Mouse (Mus musculus) lung, adult 2 months (tissue): ENCODE results near the gene Epas1.

Experiments used
- CTCF ChIP-seq: fragments of 200-500 bp; IDR thresholded peaks from 2 replicates; pipeline ENCODE4 v1.5.1; 2011; ENCODE audit warnings: mild to moderate bottlenecking, low read length, control low read depth; ENCODE audit not compliant: insufficient read depth
- POLR2A ChIP-seq: fragments of 200-500 bp; IDR thresholded peaks from 2 replicates; pipeline ENCODE4 v1.6.1; 2011; ENCODE audit warnings: low read depth, mild to moderate bottlenecking, control low read depth, low read length, borderline replicate concordance; ENCODE audit errors: extremely low read depth

DNA sequence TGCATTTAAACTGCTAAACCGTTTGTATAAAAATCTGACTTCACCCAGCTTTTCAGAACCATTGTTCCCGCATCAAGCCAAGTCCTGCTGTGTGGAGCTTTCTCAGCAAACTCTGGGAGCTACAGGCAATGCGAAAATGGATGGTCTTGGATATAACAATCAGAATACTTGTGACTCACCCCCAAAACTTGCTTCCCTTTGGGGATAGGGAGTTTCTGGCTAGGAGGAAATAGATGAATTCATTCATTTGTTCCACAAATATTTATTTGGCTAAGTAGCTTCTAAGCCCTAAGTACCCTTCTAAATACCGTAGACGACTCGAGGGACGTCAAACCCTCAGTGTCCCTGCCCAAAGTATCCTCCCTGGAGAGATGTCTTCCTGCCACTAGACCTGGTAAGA, 27.0 kb upstream of the Epas1 start:
- TF ChIP-seq POLR2A (no peak), CTCF (no peak)
